Mouse (Mus musculus): ENCODE data around the gene Kdm1a. TPM values are rescaled to one million over a fixed set of nuclear protein-coding genes. Genes with fewer than 3 reads are reported as not detected.

Gene Kdm1a
- polyA plus RNA-seq, 1 experiment from 2014 or later = 34.8 TPM

DNA sequence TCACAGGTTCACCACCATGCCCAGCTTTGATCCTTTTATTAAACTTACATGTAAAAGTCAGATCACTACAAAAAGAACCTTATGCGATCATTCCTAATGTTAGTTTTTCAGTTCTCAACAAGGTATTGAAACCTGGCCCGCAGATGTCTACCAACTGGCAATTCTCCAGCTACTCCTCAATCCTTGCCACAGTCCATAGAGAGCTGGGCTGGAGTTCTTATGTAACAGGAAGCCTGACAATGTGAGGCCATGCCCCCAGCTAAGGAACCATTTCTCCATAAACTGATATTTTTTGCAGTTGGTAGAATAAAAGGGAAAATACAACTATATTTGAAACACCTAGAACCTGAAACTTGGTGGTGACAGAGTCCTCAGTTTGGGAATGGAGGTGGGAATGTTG lies 42.8 kb downstream of the Kdm1a start:
- 64% methylated on average over 2 of the region's 2 CpGs for WGBS
- ATAC-seq (ENCODE audit: insufficient number of reproducible peaks, low FRiP score, low TSS enrichment, low read depth) = no peak
- peaks cover 84% of the 10 kb centered on the region for H3K36me3 ChIP-seq
- H3K9me3 ChIP-seq = no peaks in the 10 kb centered on the region
- no peak overlapping the region for H3K9ac ChIP-seq
- H3K27ac ChIP-seq = no peak overlapping the region
- no peak overlapping the region for H3K4me3 ChIP-seq
- H3K27me3 ChIP-seq = no peaks in the 10 kb centered on the region
- no peaks in the 10 kb centered on the region for H3K4me1 ChIP-seq
- no peak overlapping the region for H3K4me2 ChIP-seq

- no peak for ATAC-seq (ENCODE audit: insufficient number of reproducible peaks, low FRiP score, low TSS enrichment, low read depth)
- Histone ChIP-seq H3K9ac (no peak overlapping the region), H3K4me3 (no peak overlapping the region), H3K4me1 (no peaks in the 10 kb centered on the region), H3K27ac (no peak overlapping the region), H3K36me3 (peaks cover 87% of the 10 kb centered on the region), H3K4me2 (no peak overlapping the region), H3K27me3 (no peaks in the 10 kb centered on the region), H3K9me3 (no peaks in the 10 kb centered on the region)
- WGBS = 92% methylated on average over 2 of the region's 2 CpGs
Measured at GRCm38 (mm10) chr4:136557638-136558037, 44.9 kb downstream of the Kdm1a start.

- Histone ChIP-seq H3K36me3 (peaks cover 90% of the 10 kb centered on the region), H3K4me3 (no peak overlapping the region), H3K4me1 (0 out of 2 replicates have a peak, but pooled peaks cover 7% of the 10 kb centered on the region), H3K9ac (no peak overlapping the region), H3K9me3 (no peaks in the 10 kb centered on the region), H3K27me3 (no peaks in the 10 kb centered on the region), H3K4me2 (no peak overlapping the region), H3K27ac (no peak overlapping the region)
- ATAC-seq (ENCODE audit: insufficient number of reproducible peaks, low FRiP score, low TSS enrichment, low read depth) = no peak
- WGBS = 76% methylated on average over 1 of the region's 1 CpGs
Measured at GRCm38 (mm10) chr4:136553108-136553507, 49.4 kb downstream of the Kdm1a start.

DNA sequence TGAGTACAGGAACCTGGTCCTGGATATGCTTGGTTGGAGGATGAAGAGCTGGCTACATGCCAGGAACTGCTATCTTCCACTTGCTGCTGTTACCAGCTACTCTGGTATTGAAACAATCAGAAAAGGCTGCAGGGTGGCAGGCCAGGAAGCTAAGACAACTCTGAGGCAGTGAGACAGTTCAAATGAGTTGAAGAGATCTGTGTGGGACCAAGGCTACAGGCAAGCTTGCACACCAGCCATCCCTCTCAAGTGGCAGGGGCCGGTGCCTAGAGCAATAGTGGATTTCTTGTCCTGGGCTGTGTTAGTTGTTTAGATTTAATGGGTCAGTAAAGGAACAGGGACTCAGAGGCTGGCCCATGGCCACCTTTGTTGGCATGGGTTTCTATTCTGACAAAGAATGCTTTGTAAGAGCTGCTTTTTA lies 54.1 kb downstream of the Kdm1a start:
- H3K4me3 ChIP-seq = no peak overlapping the region
- 0 out of 2 replicates have a peak, but pooled peaks cover 8% of the 10 kb centered on the region for H3K4me1 ChIP-seq
- ATAC-seq (ENCODE audit: insufficient number of reproducible peaks, low FRiP score, low TSS enrichment, low read depth) = no peak
- peaks cover 97% of the 10 kb centered on the region for H3K36me3 ChIP-seq
- H3K9ac ChIP-seq = no peak overlapping the region
- no peaks in the 10 kb centered on the region for H3K27me3 ChIP-seq
- no peaks in the 10 kb centered on the region for H3K9me3 ChIP-seq
- no peak overlapping the region for H3K4me2 ChIP-seq
- 65% methylated on average over 1 of the region's 1 CpGs for WGBS
- H3K27ac ChIP-seq = peak overlapping the region; percentile 17; the same call in 1 of the 2 replicates

- no peak for ATAC-seq (ENCODE audit: insufficient number of reproducible peaks, low FRiP score, low TSS enrichment, low read depth)
- no peaks in the 10 kb centered on the region for H3K9me3 ChIP-seq
- H3K4me1 ChIP-seq = 0 out of 2 replicates have a peak, but pooled peaks cover 8% of the 10 kb centered on the region
- no peaks in the 10 kb centered on the region for H3K27me3 ChIP-seq
- H3K36me3 ChIP-seq = peaks cover 97% of the 10 kb centered on the region
- no peak overlapping the region for H3K27ac ChIP-seq
- WGBS = 79% methylated on average over 1 of the region's 1 CpGs
- H3K4me2 ChIP-seq = no peak overlapping the region
- H3K9ac ChIP-seq = no peak overlapping the region
- no peak overlapping the region for H3K4me3 ChIP-seq
Measured at GRCm38 (mm10) chr4:136547721-136548120, 54.8 kb downstream of the Kdm1a start.

GRCm38 (mm10) chr4:136546279-136547045 lies 56.1 kb downstream of the Kdm1a start:
- no peak overlapping the region for H3K27ac ChIP-seq
- H3K36me3 ChIP-seq = peaks cover 99% of the 10 kb centered on the region
- H3K27me3 ChIP-seq = no peaks in the 10 kb centered on the region
- ATAC-seq (ENCODE audit: insufficient number of reproducible peaks, low FRiP score, low TSS enrichment, low read depth) = no peak
- H3K4me3 ChIP-seq = no peak overlapping the region
- WGBS = 72% methylated on average over 3 of the region's 3 CpGs
- H3K9ac ChIP-seq = no peak overlapping the region
- H3K4me2 ChIP-seq = no peak overlapping the region
- H3K9me3 ChIP-seq = no peaks in the 10 kb centered on the region
- 0 out of 2 replicates have a peak, but pooled peaks cover 8% of the 10 kb centered on the region for H3K4me1 ChIP-seq

DNA sequence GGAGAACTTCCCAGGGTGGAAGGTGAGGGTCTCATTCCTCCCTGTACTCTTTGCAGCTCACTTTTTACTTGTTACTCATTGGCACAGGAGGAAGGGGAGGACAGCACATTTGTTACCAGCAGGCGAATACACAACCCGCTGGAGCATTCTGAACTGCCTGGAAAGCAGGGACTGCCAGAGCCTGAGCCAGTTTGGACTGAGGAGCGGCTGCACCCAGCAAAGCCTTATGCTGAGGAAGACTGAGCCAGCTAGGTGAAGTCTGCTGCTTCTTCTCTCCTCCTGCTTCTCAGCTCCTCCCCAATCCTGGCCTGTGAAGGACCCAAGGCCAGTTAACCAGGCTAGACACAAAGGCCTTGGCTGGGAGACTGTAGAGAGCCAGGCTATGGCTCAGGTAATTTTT lies 57.4 kb downstream of the Kdm1a start:
- H3K9me3 ChIP-seq = no peaks in the 10 kb centered on the region
- H3K27ac ChIP-seq = no peak overlapping the region
- no peak overlapping the region for H3K4me2 ChIP-seq
- no peak for ATAC-seq (ENCODE audit: insufficient number of reproducible peaks, low FRiP score, low TSS enrichment, low read depth)
- H3K36me3 ChIP-seq = peaks cover 91% of the 10 kb centered on the region
- no peak overlapping the region for H3K4me3 ChIP-seq
- 0 out of 2 replicates have a peak, but pooled peaks cover 8% of the 10 kb centered on the region for H3K4me1 ChIP-seq
- WGBS = 96% methylated on average over 3 of the region's 3 CpGs
- H3K27me3 ChIP-seq = no peaks in the 10 kb centered on the region
- no peak overlapping the region for H3K9ac ChIP-seq

GRCm38 (mm10) chr4:136526412-136526811 lies 76.1 kb downstream of the Kdm1a start:
- 17% methylated on average over 4 of the region's 4 CpGs for WGBS
- Histone ChIP-seq H3K4me3 (no peak overlapping the region), H3K27me3 (no peaks in the 10 kb centered on the region), H3K27ac (no peak overlapping the region), H3K9ac (no peak overlapping the region), H3K4me2 (no peak overlapping the region), H3K36me3 (peaks cover 3% of the 10 kb centered on the region; the same call in 1 of the 2 replicates), H3K9me3 (no peaks in the 10 kb centered on the region), H3K4me1 (no peaks in the 10 kb centered on the region)
- no peak for ATAC-seq (ENCODE audit: insufficient number of reproducible peaks, low FRiP score, low TSS enrichment, low read depth)

GRCm38 (mm10) chr4:136524309-136524708 lies 78.2 kb downstream of the Kdm1a start:
- Histone ChIP-seq H3K9ac (no peak overlapping the region), H3K4me1 (no peaks in the 10 kb centered on the region), H3K4me3 (no peak overlapping the region), H3K36me3 (peaks cover 3% of the 10 kb centered on the region; the same call in 1 of the 2 replicates), H3K27ac (no peak overlapping the region), H3K27me3 (no peaks in the 10 kb centered on the region), H3K9me3 (no peaks in the 10 kb centered on the region), H3K4me2 (no peak overlapping the region)
- 81% methylated on average over 2 of the region's 2 CpGs for WGBS
- no peak for ATAC-seq (ENCODE audit: insufficient number of reproducible peaks, low FRiP score, low TSS enrichment, low read depth)

DNA sequence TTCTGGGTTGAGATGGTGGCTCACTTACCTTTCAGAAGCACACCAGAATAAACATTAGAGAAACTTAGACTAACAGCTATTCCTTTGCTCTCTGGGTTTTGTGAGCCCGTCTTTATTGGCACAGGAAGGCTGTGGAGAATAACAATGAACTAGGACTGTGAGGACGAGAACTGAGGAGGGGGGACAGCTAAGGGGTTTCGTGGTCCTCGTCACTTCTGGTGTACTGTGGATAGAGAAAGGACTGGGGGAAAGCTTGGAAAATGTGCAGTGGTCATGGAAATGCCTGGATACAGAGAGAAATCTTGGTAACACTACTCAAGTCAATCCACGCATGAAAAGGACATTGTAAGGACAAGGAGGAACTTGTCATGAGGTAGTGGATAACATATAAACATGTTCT lies 80.6 kb downstream of the Kdm1a start:
- no peaks in the 10 kb centered on the region for H3K9me3 ChIP-seq
- H3K4me1 ChIP-seq = no peaks in the 10 kb centered on the region
- H3K27ac ChIP-seq = no peak overlapping the region
- no peak overlapping the region for H3K9ac ChIP-seq
- no peak overlapping the region for H3K4me2 ChIP-seq
- H3K4me3 ChIP-seq = no peak overlapping the region
- no peaks in the 10 kb centered on the region for H3K36me3 ChIP-seq
- WGBS = 85% methylated on average over 5 of the region's 5 CpGs
- H3K27me3 ChIP-seq = no peaks in the 10 kb centered on the region
- ATAC-seq (ENCODE audit: insufficient number of reproducible peaks, low FRiP score, low TSS enrichment, low read depth) = no peak

GRCm38 (mm10) chr4:136519866-136520265 lies 82.7 kb downstream of the Kdm1a start:
- H3K4me1 ChIP-seq = peaks cover 4% of the 10 kb centered on the region; the same call in 1 of the 2 replicates
- H3K9ac ChIP-seq = no peak overlapping the region
- no peaks in the 10 kb centered on the region for H3K27me3 ChIP-seq
- no peaks in the 10 kb centered on the region for H3K9me3 ChIP-seq
- ATAC-seq (ENCODE audit: insufficient number of reproducible peaks, low FRiP score, low TSS enrichment, low read depth) = no peak
- no peaks in the 10 kb centered on the region for H3K36me3 ChIP-seq
- H3K27ac ChIP-seq = no peak overlapping the region
- no peak overlapping the region for H3K4me2 ChIP-seq
- no peak overlapping the region for H3K4me3 ChIP-seq

DNA sequence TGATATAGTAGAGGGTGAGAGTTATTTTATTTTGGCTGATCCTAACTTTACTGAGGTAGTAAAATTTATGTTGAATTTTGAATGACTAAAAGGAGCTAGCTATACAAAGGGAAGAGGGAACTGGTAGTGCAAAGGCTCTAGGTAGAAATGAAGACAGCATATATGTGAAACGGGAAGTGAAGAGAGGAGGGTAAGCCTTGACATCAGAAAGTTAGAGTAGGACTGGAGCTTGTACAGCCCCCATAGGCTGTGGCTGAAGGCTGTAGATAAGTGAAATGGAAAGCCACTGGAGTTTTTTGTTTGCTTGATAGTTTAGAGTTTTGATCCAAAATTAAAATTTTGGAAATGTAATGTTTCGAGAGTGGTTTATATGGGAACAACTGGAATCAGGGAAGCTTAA lies 83.9 kb downstream of the Kdm1a start:
- Histone ChIP-seq H3K9me3 (no peaks in the 10 kb centered on the region), H3K36me3 (no peaks in the 10 kb centered on the region), H3K4me1 (peaks cover 4% of the 10 kb centered on the region; the same call in 1 of the 2 replicates), H3K27ac (no peak overlapping the region), H3K4me2 (no peak overlapping the region), H3K4me3 (no peak overlapping the region), H3K9ac (no peak overlapping the region), H3K27me3 (no peaks in the 10 kb centered on the region)
- no peak for ATAC-seq (ENCODE audit: insufficient number of reproducible peaks, low FRiP score, low TSS enrichment, low read depth)
- WGBS = 91% methylated on average over 2 of the region's 2 CpGs

All from limb, embryonic 15.5 days (tissue).